Mouse (Mus musculus): ENCODE measurements around the gene Cct8.

Cct8 gene

DNA sequence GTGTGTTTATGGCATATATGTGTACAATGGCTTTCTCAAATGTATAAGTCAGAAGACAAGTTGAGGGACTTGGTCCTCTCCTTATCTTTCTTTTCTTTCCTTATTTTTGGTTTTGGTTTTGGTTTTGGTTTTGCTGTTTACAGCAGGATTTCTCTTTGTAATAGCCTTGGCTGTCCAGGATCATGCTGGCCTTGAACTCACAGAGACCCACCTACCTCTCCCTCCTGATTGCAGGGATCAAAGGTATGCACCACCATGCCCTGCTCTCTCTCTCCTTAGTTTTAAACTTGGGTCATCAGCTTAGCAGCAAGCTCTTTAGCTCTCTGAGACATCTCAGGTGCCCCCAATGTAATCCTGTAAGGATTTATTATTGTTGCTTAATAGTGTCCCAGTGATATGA is 50.6 kb downstream of the Cct8 start:
- no peak for DNase-seq (ENCODE audit: low spot score)

- DNase-seq (ENCODE audit: low spot score), result no peak
These were observed 51.6 kb downstream of the Cct8 start for GRCm38 (mm10) chr16:87444071-87444470.

DNA sequence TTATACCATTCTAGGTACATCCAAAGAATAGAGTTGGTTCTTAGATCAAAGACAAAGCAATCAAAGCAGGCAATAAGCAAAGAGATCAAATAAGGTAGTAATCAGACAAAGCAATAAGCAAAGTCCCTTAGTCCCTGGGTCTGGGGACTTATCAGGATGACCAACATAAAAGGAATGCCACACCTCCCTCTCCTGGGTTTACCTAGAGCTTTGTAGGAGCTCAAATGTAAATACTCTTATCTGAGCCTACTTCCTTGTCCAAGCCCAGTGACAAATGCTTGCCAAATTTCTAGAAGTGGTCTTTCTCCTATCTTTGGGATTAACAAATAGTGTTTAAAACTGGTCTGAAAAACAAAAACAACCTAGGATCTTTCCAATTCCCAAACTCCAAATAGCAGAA is 52.4 kb downstream of the Cct8 start:
- DNase-seq (ENCODE audit: low spot score), result no peak

GRCm38 (mm10) chr16:87442291-87442690 is 53.4 kb downstream of the Cct8 start:
- DNase-seq (ENCODE audit: low spot score), result no peak

GRCm38 (mm10) chr16:87441089-87441488 is 54.6 kb downstream of the Cct8 start:
- peak; percentile 18 for DNase-seq (ENCODE audit: low spot score)

DNA sequence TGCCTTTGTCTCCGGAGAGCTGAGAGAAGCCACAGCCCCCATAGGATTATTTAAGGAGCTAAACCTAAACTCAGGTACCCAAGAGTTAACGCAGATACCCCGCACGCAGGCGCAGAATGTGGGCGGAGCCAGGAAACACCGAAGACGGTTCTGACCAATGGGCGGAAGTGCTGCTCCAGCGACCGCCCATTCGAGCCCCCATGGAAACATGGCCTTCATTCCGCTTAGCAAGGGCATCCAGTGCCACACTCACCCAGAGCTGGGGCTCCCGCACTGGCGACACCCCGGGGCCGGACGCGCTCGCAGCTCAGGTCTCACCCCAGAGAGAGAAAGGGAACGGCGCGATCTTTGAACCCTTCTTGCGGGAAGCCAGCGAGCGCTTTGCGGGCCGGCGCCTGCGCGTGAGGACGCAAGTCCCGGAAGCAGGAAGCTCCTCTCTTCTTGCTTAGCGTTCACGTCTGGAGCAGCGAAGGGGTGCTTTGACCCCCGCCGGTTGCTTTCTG is 55.4 kb downstream of the Cct8 start, which contains the start of gene Rwdd2b:
Gene Rwdd2b, minus strand, starts transcription at position 390 of the 503 bp plus-strand sequence.
- peak; percentile 97 for DNase-seq (ENCODE audit: low spot score)

- no peak for DNase-seq (ENCODE audit: low spot score)
These were observed 57.0 kb downstream of the Cct8 start for GRCm38 (mm10) chr16:87438697-87439096.

DNA sequence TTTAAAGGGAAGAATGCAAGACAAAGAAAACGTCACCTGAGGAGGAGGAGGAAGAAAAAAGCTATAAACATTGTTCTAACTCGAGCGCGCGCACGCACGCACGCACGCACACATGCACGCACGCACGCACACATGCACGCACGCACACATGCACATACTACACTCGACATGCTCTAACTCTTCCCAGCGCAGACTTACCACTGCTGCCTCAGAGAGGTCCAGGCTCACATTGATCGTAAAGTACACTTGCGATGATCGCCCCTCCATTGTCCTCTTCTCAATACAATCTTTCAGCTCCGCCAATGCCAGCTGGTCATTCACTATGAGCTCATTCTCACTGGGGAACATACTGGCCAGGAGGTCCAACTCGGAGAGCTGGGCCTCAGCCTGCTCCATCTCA is 58.6 kb downstream of the Cct8 start:
- no peak for DNase-seq (ENCODE audit: low spot score)

- no peak for DNase-seq (ENCODE audit: low spot score)
These were observed 60.1 kb downstream of the Cct8 start for GRCm38 (mm10) chr16:87435411-87436205.

DNA sequence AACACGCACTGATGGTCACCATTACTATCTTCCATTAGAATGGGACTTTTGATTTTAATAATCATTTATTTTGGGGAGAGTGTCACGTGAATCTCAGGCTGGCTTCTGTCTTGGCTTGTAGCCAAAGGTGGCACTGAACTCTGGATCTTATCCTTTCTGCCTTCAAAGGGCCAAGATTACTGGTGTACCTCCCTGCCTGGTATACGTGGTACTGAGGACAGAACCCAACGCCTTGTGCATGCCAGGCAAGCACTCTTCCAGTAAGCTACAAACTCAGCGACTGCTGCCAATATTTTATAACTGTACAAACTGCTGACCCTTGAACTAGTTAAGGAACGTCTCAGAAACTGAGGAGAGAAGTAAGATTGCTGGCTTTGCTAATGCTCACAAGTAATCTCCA is 60.7 kb downstream of the Cct8 start:
- DNase-seq (ENCODE audit: low spot score), result no peak

GRCm38 (mm10) chr16:87434266-87434665 is 61.4 kb downstream of the Cct8 start:
- no peak for DNase-seq (ENCODE audit: low spot score)
